Mouse (Mus musculus) kidney, embryonic 15.5 days (tissue): ENCODE data around the gene St3gal3. TPM values are rescaled to one million over a fixed set of nuclear protein-coding genes. Genes with fewer than 3 reads are reported as not detected.
A peak's percentile ranks its signal among the peaks of the same experiment; 100 is the strongest.

Experiments
- ATAC-seq: fragments of 200-750 bp; cut with Nextera tagmentation; replicated peaks from 2 replicates; pipeline ENCODE4 v1.8.0; 2017; ENCODE audit warnings: moderate TSS enrichment; ENCODE audit not compliant: low FRiP score
- H3K27ac ChIP-seq: fragments of 300-500 bp; sonication (generic); 2 replicates; pipeline ENCODE4 v1.5.1; 2015; ENCODE audit warnings: mild to moderate bottlenecking, inconsistent platforms
- H3K27me3 ChIP-seq: fragments of 300-500 bp; sonication (generic); 2 replicates; pipeline ENCODE4 v1.6.1; 2015; ENCODE audit warnings: inconsistent platforms
- H3K36me3 ChIP-seq: fragments of 300-500 bp; sonication (generic); 2 replicates; pipeline ENCODE4 v1.6.1; 2015; ENCODE audit warnings: inconsistent platforms
- H3K4me1 ChIP-seq: fragments of 300-500 bp; sonication (generic); 2 replicates; pipeline ENCODE4 v1.6.1; 2015; ENCODE audit warnings: inconsistent platforms
- H3K4me2 ChIP-seq: fragments of 300-500 bp; sonication (generic); 2 replicates; pipeline ENCODE4 v1.6.1; 2015; ENCODE audit warnings: moderate library complexity, mild to moderate bottlenecking, inconsistent platforms
- H3K4me3 ChIP-seq: fragments of 300-500 bp; sonication (generic); replicated peaks from 2 replicates; pipeline ENCODE4 v1.5.1; 2015; ENCODE audit warnings: mild to moderate bottlenecking, inconsistent platforms
- H3K9ac ChIP-seq: fragments of 300-500 bp; sonication (generic); 2 replicates; pipeline ENCODE4 v1.6.1; 2015; ENCODE audit warnings: mild to moderate bottlenecking, inconsistent platforms
- H3K9me3 ChIP-seq: fragments of 300-500 bp; sonication (generic); replicated peaks from 2 replicates; pipeline ENCODE4 v1.6.1; 2016; ENCODE audit warnings: inconsistent platforms
- WGBS: fragments of 180-500 bp; shearing (Covaris S2); methylation state at CpG from one replicate; pipeline ENCODE4 v1.1.7; 2015; ENCODE audit warnings: mixed read lengths; 5-methylcytosine and 5-hydroxymethylcytosine counted together
- polyA plus RNA-seq: library from polyadenylated mRNA; unstranded; fragments of >200 nt; fragmentation: Nextera tagmentation; extraction: Ambion mirVana; gene quantifications from 2 replicates; pipeline ENCODE4 v1.2.1, GENCODE M21; 2015

St3gal3 gene
- polyA plus RNA-seq, 1 experiment from 2014 or later = 8.8 TPM

GRCm38 (mm10) chr4:118025381-118025780, 109.3 kb downstream of the St3gal3 start:
- Histone ChIP-seq H3K27ac (no peak overlapping the region), H3K4me1 (peaks cover 13% of the 10 kb centered on the region), H3K4me3 (no peak overlapping the region), H3K4me2 (no peak overlapping the region), H3K9me3 (no peaks in the 10 kb centered on the region), H3K27me3 (no peaks in the 10 kb centered on the region), H3K36me3 (no peaks in the 10 kb centered on the region), H3K9ac (no peak overlapping the region)
- no peak for ATAC-seq
- 91% methylated on average over 7 of the region's 7 CpGs for WGBS

DNA sequence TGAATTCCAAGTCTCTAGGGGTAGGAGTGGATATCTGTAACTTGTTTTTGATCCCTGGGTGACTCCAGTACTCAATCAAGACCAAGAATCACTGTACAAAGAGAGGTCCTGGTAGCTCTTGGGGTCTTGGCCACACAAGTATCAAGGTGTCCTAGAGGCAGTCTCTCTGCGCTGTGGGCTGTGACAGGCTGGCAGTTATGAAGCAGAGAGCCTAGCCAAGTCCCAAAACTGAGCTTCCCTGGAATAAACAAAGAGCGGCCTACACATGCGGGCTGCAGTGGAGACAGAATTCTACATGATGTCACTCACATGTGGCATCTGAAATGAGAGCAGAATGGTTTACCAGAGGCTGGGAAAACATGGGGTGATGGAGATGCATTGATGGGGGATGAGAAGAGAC, 111.9 kb downstream of the St3gal3 start:
- WGBS = 89% methylated on average over 3 of the region's 3 CpGs
- H3K4me2 ChIP-seq = no peak overlapping the region
- no peaks in the 10 kb centered on the region for H3K36me3 ChIP-seq
- no peak overlapping the region for H3K9ac ChIP-seq
- peaks cover 7% of the 10 kb centered on the region for H3K4me1 ChIP-seq
- no peak for ATAC-seq
- no peak overlapping the region for H3K4me3 ChIP-seq
- H3K27ac ChIP-seq = no peak overlapping the region
- no peaks in the 10 kb centered on the region for H3K9me3 ChIP-seq
- no peaks in the 10 kb centered on the region for H3K27me3 ChIP-seq

DNA sequence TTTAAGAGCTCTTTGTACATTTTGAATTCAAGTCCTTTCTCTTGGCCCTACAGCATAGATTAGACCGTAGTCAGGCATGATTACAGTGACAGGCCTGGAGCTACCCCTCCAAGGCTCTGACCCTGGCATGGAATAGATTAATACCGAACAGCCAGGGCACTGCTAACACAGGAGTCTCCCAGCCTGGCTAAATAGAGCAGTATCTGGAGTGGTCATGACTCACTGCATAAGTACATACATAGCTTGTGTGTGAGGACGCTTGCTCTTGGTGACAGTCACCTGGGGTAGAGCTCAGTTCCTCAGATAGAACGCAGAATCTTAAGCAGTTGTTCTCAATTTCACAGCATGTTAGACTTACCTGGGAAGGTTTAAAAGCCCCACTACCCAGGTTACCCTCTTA, 112.3 kb downstream of the St3gal3 start:
- ATAC-seq = no peak
- no peaks in the 10 kb centered on the region for H3K36me3 ChIP-seq

GRCm38 (mm10) chr4:118019640-118020039, 115.1 kb downstream of the St3gal3 start:
- Histone ChIP-seq H3K4me2 (no peak overlapping the region), H3K9me3 (no peaks in the 10 kb centered on the region), H3K36me3 (no peaks in the 10 kb centered on the region), H3K9ac (no peak overlapping the region), H3K27ac (no peak overlapping the region), H3K4me3 (no peak overlapping the region), H3K4me1 (peaks cover 34% of the 10 kb centered on the region), H3K27me3 (no peaks in the 10 kb centered on the region)
- ATAC-seq = no peak
- WGBS = 79% methylated on average over 8 of the region's 8 CpGs

More for the DNA sequence above, 112.3 kb downstream of the St3gal3 start:
- Histone ChIP-seq H3K4me1 (peaks cover 8% of the 10 kb centered on the region), H3K27me3 (no peaks in the 10 kb centered on the region), H3K27ac (no peak overlapping the region), H3K9ac (no peak overlapping the region), H3K9me3 (no peaks in the 10 kb centered on the region), H3K4me3 (no peak overlapping the region), H3K4me2 (no peak overlapping the region)
- WGBS = 89% methylated on average over 4 of the region's 4 CpGs

- no peak overlapping the region for H3K4me2 ChIP-seq
- ATAC-seq = no peak
- H3K4me1 ChIP-seq = peaks cover 38% of the 10 kb centered on the region
- H3K27me3 ChIP-seq = no peaks in the 10 kb centered on the region
- no peaks in the 10 kb centered on the region for H3K9me3 ChIP-seq
- no peaks in the 10 kb centered on the region for H3K36me3 ChIP-seq
- WGBS = 60% methylated on average over 5 of the region's 5 CpGs
- no peak overlapping the region for H3K4me3 ChIP-seq
- no peak overlapping the region for H3K27ac ChIP-seq
- no peak overlapping the region for H3K9ac ChIP-seq
These were observed 115.5 kb downstream of the St3gal3 start for GRCm38 (mm10) chr4:118019218-118019617.

- Histone ChIP-seq H3K4me3 (no peak overlapping the region), H3K27me3 (no peaks in the 10 kb centered on the region), H3K4me1 (peaks cover 39% of the 10 kb centered on the region), H3K4me2 (no peak overlapping the region), H3K27ac (0 out of 2 replicates have a peak overlapping the region, but pooled peaks have one; percentile 14), H3K36me3 (0 out of 2 replicates have a peak, but pooled peaks cover 5% of the 10 kb centered on the region), H3K9ac (no peak overlapping the region), H3K9me3 (no peaks in the 10 kb centered on the region)
- 66% methylated on average over 16 of the region's 16 CpGs for WGBS
- no peak for ATAC-seq
These were observed 117.5 kb downstream of the St3gal3 start for GRCm38 (mm10) chr4:118017021-118017805.

DNA sequence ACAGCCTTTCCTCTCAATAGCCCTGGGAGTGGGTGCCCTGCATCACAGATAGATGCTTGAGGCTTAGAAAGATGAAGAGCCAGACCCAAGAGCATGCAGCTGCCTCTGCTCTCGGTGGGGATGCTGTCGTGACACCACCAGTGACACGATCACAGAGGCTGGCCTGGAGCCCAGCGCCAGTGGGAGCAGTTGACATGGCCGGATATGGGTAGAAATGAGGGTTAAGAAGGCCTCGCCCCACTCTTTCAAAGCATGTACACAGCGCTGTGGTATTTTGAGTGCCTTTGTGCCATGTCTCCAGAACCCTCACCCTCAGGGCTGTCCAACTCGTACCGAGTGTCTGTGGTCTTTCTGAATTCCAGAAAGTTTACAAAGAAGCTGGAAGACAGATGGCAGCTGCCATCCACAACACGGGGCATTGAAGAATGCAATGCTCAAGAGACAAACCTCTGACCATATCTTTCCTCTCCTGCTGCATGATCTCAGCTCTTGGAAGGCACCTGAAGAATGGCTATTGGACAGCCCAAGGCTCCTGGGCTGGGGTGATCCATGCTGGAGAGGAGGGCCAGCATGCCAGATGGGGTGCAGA, 118.3 kb downstream of the St3gal3 start:
- Histone ChIP-seq H3K27ac (0 out of 2 replicates have a peak overlapping the region, but pooled peaks have one; percentile 14), H3K9me3 (no peaks in the 10 kb centered on the region), H3K36me3 (0 out of 2 replicates have a peak, but pooled peaks cover 5% of the 10 kb centered on the region), H3K27me3 (no peaks in the 10 kb centered on the region), H3K4me3 (no peak overlapping the region), H3K9ac (no peak overlapping the region), H3K4me2 (no peak overlapping the region), H3K4me1 (peaks cover 39% of the 10 kb centered on the region)
- 74% methylated on average over 10 of the region's 10 CpGs for WGBS
- no peak for ATAC-seq

DNA sequence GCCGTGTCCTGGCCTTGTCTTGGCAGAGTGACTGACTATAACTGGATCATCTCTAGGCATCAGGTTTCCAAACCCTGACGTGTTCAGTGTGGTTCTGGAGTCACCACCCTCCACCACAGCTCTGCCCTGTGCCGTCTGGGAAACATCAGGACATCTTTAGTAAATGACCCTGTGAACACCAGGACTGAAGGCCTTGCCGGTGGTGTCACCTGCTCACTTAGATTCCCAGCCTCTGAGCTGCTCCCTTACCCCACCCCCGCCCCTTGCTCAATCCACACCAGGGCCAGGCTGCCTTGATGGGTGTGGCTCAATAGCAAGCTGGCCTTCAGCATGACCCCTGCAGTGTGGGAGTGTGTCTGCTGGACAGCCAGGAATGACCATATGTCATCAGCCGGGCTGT, 119.1 kb downstream of the St3gal3 start:
- no peak overlapping the region for H3K27ac ChIP-seq
- ATAC-seq = peak; percentile 44; the same call in 1 of the 2 replicates
- 29% methylated on average over 6 of the region's 6 CpGs for WGBS
- H3K4me3 ChIP-seq = no peak overlapping the region
- H3K9ac ChIP-seq = no peak overlapping the region
- 0 out of 2 replicates have a peak, but pooled peaks cover 5% of the 10 kb centered on the region for H3K36me3 ChIP-seq
- H3K4me2 ChIP-seq = no peak overlapping the region
- H3K27me3 ChIP-seq = no peaks in the 10 kb centered on the region
- peaks cover 39% of the 10 kb centered on the region for H3K4me1 ChIP-seq
- no peaks in the 10 kb centered on the region for H3K9me3 ChIP-seq

GRCm38 (mm10) chr4:118015126-118015525, 119.6 kb downstream of the St3gal3 start:
- no peak overlapping the region for H3K27ac ChIP-seq
- no peak overlapping the region for H3K4me3 ChIP-seq
- no peak overlapping the region for H3K9ac ChIP-seq
- peaks cover 39% of the 10 kb centered on the region for H3K4me1 ChIP-seq
- 0 out of 2 replicates have a peak, but pooled peaks cover 5% of the 10 kb centered on the region for H3K36me3 ChIP-seq
- 84% methylated on average over 11 of the region's 11 CpGs for WGBS
- H3K9me3 ChIP-seq = no peaks in the 10 kb centered on the region
- no peaks in the 10 kb centered on the region for H3K27me3 ChIP-seq
- H3K4me2 ChIP-seq = no peak overlapping the region
- 0 out of 2 replicates have a peak, but pooled peaks have one; percentile 26 for ATAC-seq

DNA sequence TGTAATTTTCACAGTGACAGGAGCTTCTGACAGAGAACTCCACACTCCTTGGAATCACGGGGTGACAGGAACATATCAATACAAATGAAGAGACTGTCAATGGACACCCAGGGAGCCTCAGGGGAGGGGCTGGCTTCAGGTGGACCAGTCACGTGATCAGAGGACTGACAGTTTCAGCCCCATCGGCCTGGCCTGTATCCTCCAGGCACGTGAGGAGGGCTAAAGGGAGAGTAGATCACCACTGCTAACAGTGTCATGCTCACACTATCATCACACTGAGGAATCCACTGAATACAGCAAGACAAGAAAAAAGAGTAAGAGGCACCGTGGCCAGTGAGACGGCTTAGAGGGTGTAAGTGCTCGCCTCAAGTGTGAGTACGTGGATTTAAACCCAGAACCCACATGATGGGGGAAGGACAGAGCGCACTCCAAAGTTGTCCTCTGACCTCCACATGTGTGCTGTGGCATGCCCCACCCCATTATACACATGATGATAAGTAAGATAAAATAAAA, 124.0 kb downstream of the St3gal3 start:
- Histone ChIP-seq H3K36me3 (0 out of 2 replicates have a peak, but pooled peaks cover 5% of the 10 kb centered on the region), H3K9me3 (no peaks in the 10 kb centered on the region), H3K4me2 (no peak overlapping the region), H3K27me3 (no peaks in the 10 kb centered on the region), H3K27ac (no peak overlapping the region), H3K9ac (no peak overlapping the region), H3K4me3 (no peak overlapping the region), H3K4me1 (peaks cover 17% of the 10 kb centered on the region)
- no peak for ATAC-seq
- WGBS = 86% methylated on average over 9 of the region's 9 CpGs

DNA sequence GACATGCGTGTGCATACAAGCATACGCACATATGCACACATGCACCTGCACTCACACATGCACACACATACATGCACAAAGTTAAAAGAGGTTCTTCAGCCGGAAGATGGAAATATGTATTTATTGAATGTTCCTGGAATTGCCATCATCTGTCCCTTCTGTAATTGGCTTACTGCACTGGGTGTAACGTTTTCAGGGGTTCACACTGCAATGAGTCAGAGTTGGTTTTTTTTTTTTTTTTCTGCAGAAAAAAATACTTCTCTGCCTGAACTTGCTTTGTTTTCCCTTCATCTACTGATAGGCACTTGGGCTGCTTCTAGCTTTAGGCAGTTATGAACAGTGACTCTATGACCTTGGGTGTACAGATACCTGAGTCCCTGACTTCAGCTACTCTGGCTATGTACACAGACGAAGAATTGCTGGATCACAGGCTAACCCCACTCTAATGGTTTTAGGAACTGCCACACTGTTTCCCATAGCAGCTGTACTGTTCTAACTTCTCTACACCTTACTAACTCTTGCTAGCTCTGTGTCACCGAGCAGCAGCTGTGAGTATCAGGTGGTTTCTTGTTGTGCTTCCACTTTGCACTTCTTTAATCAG, 126.2 kb downstream of the St3gal3 start:
- H3K27ac ChIP-seq = no peak overlapping the region
- WGBS = 65% methylated on average over 6 of the region's 6 CpGs
- no peak overlapping the region for H3K4me2 ChIP-seq

GRCm38 (mm10) chr4:118001355-118001754, 133.4 kb downstream of the St3gal3 start:
- peak overlapping the region; percentile 43; the same call in 1 of the 2 replicates for H3K27ac ChIP-seq
- no peaks in the 10 kb centered on the region for H3K9me3 ChIP-seq
- H3K4me2 ChIP-seq = no peak overlapping the region
- peaks cover 44% of the 10 kb centered on the region for H3K4me1 ChIP-seq
- 66% methylated on average over 10 of the region's 10 CpGs for WGBS
- no peaks in the 10 kb centered on the region for H3K27me3 ChIP-seq
- no peak for ATAC-seq
- no peak overlapping the region for H3K9ac ChIP-seq
- no peak overlapping the region for H3K4me3 ChIP-seq
- H3K36me3 ChIP-seq = no peaks in the 10 kb centered on the region

More for the DNA sequence above, 126.2 kb downstream of the St3gal3 start:
- H3K4me3 ChIP-seq = no peak overlapping the region
- H3K9ac ChIP-seq = no peak overlapping the region
- 0 out of 2 replicates have a peak, but pooled peaks cover 2% of the 10 kb centered on the region for H3K36me3 ChIP-seq
- no peaks in the 10 kb centered on the region for H3K27me3 ChIP-seq
- no peaks in the 10 kb centered on the region for H3K9me3 ChIP-seq
- no peak for ATAC-seq
- 0 out of 2 replicates have a peak, but pooled peaks cover 4% of the 10 kb centered on the region for H3K4me1 ChIP-seq
